Mouse (Mus musculus) intestine, embryonic 14.5 days (tissue): ENCODE data around the gene Atad5. TPM values are rescaled to one million over a fixed set of nuclear protein-coding genes. Genes with fewer than 3 reads are reported as not detected.

Source experiments
- ATAC-seq: fragments of 200-750 bp; cut with Nextera tagmentation; replicated peaks from 2 replicates; pipeline ENCODE4 v1.8.0; 2017; ENCODE audit warnings: low read depth, moderate number of reproducible peaks, moderate TSS enrichment, moderate library complexity; ENCODE audit not compliant: low FRiP score, low TSS enrichment
- DNase-seq: peaks from one replicate; pipeline ENCODE4 v3.0.0-alpha.2; 2018; ENCODE audit warnings: low spot score
- H3K27ac ChIP-seq: fragments of 300-500 bp; sonication (generic); 2 replicates; pipeline ENCODE4 v1.5.1; 2014; ENCODE audit warnings: low read depth, mild to moderate bottlenecking, control low read depth
- H3K27me3 ChIP-seq: fragments of 300-500 bp; sonication (generic); replicated peaks from 2 replicates; pipeline ENCODE4 v1.6.1; 2014; ENCODE audit warnings: low read length, control low read depth; ENCODE audit not compliant: control insufficient read depth, insufficient read depth
- H3K36me3 ChIP-seq: fragments of 300-500 bp; sonication (generic); 2 replicates; pipeline ENCODE4 v1.6.1; 2014; ENCODE audit warnings: low read length, control low read depth; ENCODE audit not compliant: control insufficient read depth, insufficient read depth
- H3K4me1 ChIP-seq: fragments of 300-500 bp; sonication (generic); replicated peaks from 2 replicates; pipeline ENCODE4 v1.6.1; 2014; ENCODE audit warnings: low read length, control low read depth, mixed read lengths; ENCODE audit not compliant: control insufficient read depth, insufficient read depth
- H3K4me2 ChIP-seq: fragments of 300-500 bp; sonication (generic); 2 replicates; pipeline ENCODE4 v1.6.1; 2014; ENCODE audit warnings: low read length
- H3K4me3 ChIP-seq: fragments of 300-500 bp; sonication (generic); 2 replicates; pipeline ENCODE4 v1.5.1; 2014; ENCODE audit warnings: low read depth, low read length, control low read depth, mixed read lengths
- H3K9ac ChIP-seq: fragments of 300-500 bp; sonication (generic); 2 replicates; pipeline ENCODE4 v1.6.1; 2014; ENCODE audit warnings: mild to moderate bottlenecking, low read length
- H3K9me3 ChIP-seq: fragments of 300-500 bp; sonication (generic); 2 replicates; pipeline ENCODE4 v1.6.1; 2016; ENCODE audit warnings: low read length, control low read depth; ENCODE audit not compliant: control insufficient read depth
- WGBS: fragments of 180-500 bp; shearing (Covaris S2); extraction: QIAGEN DNeasy Blood & Tissue Kit; methylation state at CpG from one replicate; pipeline ENCODE4 v1.1.7; 2014; 5-methylcytosine and 5-hydroxymethylcytosine counted together
- polyA plus RNA-seq: library from polyadenylated mRNA; unstranded; fragments of >200 nt; fragmentation: Nextera tagmentation; extraction: Ambion mirVana; gene quantifications from 2 replicates; pipeline ENCODE4 v1.2.1, GENCODE M21; 2014

Gene Atad5
- polyA plus RNA-seq, 1 experiment from 2014 or later = 12.3 TPM

DNA sequence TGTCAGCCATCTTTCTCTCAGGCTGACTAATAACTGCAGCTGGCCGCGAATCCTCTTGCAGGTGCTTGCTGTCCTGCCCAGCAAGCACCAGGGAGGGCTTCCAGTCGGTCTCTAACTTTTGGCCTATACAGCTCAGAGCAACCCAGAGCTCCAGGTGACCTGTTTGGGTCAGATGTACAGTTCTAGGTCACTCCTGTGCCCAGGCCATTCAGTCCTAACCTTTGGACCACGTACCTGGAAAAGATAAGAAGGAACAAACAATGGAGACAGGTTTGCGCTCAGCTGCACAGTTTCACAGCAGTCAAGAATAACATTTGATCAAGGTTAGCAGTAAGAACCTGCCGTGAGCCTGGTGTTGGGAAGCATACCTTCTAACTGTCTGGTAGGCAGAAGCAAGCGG lies 69.8 kb downstream of the Atad5 start:
- H3K4me1 ChIP-seq = no peaks in the 10 kb centered on the region
- H3K36me3 ChIP-seq = no peaks in the 10 kb centered on the region
- no peak overlapping the region for H3K4me2 ChIP-seq
- no peak overlapping the region for H3K4me3 ChIP-seq
- no peak overlapping the region for H3K27ac ChIP-seq
- H3K27me3 ChIP-seq = peaks cover 22% of the 10 kb centered on the region
- H3K9me3 ChIP-seq = no peaks in the 10 kb centered on the region
- H3K9ac ChIP-seq = no peak overlapping the region
- DNase-seq (no peak), ATAC-seq (no peak)
- WGBS = 72% methylated on average over 7 of the region's 7 CpGs

DNA sequence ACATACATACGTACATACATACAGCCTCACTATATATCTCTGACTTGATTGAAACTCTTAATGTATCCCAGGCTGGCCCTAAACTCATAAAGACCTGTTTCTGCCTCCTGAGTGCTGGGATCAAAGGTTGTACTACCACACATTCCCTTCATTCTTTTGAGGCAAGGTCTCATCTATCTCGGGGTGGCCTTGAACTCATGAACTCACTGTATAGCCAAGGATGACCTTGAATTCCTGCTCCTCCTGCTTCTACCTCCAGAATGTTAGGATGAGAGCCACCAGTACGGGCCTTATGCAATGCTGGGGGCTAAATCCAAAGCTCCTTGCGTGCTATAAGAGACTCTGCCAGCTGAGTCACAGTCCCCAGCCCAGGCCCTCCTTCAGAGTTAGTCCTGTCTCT lies 71.8 kb downstream of the Atad5 start:
- peaks cover 2% of the 10 kb centered on the region; the same call in 1 of the 2 replicates for H3K27me3 ChIP-seq
- 79% methylated on average over 4 of the region's 4 CpGs for WGBS
- no peak overlapping the region for H3K27ac ChIP-seq
- no peak for DNase-seq
- no peaks in the 10 kb centered on the region for H3K36me3 ChIP-seq
- no peak overlapping the region for H3K4me2 ChIP-seq
- no peaks in the 10 kb centered on the region for H3K4me1 ChIP-seq
- H3K4me3 ChIP-seq = no peak overlapping the region
- H3K9me3 ChIP-seq = no peaks in the 10 kb centered on the region
- ATAC-seq = no peak
- H3K9ac ChIP-seq = no peak overlapping the region

DNA sequence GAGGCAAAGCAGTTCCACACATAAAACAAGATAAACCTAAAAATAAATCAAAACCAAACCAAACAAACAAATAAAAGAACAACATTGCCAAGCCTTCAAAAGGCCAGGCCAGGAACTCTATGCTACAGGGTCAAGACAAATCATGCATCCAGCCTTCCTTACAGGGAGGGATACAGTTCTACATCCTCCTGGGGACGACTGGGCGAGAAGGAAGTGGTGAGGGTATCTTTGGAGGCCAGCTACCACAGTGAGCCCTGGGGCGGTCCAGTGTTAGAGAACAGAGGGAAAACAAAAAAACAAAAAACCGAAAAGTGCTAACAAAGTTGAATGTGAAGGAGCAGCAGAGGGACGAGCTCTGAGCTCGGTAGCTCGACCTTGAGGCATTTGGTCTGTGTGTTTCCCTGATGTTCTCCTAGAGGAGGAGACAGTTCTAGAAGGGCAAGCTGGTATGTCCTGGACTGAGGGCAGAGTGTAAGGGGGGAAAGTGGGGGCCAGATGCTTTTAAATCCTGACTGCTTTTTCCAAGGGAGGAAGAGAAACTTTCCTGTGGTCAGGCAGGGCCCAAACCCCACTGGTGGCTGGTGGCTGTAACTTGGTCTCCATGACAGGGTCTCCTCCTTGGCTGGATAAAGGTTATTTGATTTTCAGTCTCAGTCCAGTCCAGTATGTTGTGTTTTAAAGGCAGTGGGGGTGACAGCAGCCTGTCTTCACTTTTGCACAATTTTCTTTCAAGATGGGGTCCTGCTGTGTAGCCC lies 74.3 kb downstream of the Atad5 start:
- Histone ChIP-seq H3K4me3 (no peak overlapping the region), H3K4me2 (no peak overlapping the region), H3K9me3 (no peaks in the 10 kb centered on the region), H3K4me1 (no peaks in the 10 kb centered on the region), H3K27me3 (no peaks in the 10 kb centered on the region), H3K9ac (no peak overlapping the region), H3K36me3 (no peaks in the 10 kb centered on the region), H3K27ac (no peak overlapping the region)
- WGBS = 68% methylated on average over 7 of the region's 7 CpGs
- ATAC-seq (no peak), DNase-seq (no peak)

DNA sequence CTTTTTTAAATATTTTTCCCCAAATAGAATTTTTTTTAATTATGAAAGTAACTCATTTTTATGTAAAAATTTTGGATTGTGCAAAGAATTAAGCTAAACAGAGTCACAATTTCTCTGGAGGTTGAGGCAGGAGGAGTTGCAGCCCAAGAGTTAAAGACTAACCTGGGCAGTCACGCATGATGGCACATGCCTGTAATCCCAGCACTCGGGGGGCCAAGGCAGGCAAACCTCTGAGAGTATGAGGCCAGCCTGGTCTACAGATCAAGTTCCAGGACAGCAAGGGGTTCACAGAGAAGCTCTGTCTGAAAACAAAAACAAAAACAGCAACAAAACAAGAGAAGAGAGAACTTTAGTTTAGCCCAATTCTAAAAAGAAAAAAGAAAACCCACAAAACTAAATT lies 75.0 kb downstream of the Atad5 start:
- no peak overlapping the region for H3K4me2 ChIP-seq
- no peaks in the 10 kb centered on the region for H3K36me3 ChIP-seq
- H3K27me3 ChIP-seq = no peaks in the 10 kb centered on the region
- H3K9ac ChIP-seq = no peak overlapping the region
- no peaks in the 10 kb centered on the region for H3K9me3 ChIP-seq
- H3K27ac ChIP-seq = no peak overlapping the region
- DNase-seq (no peak), ATAC-seq (no peak)
- no peak overlapping the region for H3K4me3 ChIP-seq
- H3K4me1 ChIP-seq = no peaks in the 10 kb centered on the region
- WGBS = 61% methylated on average over 2 of the region's 2 CpGs

DNA sequence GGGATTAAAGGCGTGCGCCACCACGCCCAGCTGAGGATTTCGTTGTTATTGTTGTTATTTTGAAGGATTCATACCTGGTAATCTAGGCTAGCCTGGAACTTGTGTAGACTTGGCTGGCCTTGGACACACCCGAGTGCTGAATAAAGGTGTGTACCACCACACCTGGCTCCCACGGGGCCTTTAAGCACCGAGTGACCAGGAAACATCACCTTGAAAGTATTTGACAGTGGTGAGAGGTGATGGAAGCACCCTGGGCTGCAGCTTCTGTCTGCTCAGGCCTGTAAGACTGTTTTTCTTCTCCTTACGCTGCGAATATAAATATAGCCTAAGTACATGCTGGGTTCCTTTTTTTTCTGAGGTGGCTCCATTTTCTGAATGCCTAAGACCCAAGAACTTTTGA lies 78.9 kb downstream of the Atad5 start:
- Histone ChIP-seq H3K9ac (no peak overlapping the region), H3K27me3 (no peaks in the 10 kb centered on the region), H3K9me3 (no peaks in the 10 kb centered on the region), H3K36me3 (no peaks in the 10 kb centered on the region), H3K4me1 (no peaks in the 10 kb centered on the region), H3K4me2 (no peak overlapping the region), H3K27ac (no peak overlapping the region), H3K4me3 (no peak overlapping the region)
- ATAC-seq (no peak), DNase-seq (no peak)
- 87% methylated on average over 9 of the region's 9 CpGs for WGBS

DNA sequence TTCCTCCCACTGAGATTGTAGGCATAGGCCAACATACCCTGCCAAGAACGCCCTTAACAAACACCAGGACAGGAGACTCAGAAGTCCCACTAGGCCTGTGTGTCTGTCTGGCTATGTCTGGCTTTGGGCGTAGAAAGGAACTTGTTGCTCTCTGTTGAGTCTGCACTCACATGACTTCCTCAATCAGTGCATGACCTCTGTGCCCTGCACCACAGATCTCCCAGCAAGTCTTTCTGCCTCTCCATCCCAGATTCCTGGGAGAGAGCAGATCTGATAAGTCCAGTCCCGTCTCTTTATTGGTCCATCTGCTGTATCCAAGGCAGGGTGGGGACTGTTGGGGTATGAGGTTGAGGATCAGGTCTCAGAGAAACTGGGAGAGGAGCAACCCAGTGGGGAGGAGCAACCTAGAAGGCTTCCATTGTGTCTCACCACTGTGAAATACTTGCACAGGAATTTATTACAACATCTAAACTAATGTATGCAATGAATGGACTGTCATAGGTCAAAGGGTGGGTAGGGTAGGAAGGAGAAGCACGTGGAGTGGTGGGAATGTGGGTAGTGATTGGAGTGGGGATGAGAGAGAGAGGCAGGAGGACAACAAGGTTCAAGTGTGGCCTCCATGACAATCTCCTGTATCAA lies 79.5 kb downstream of the Atad5 start:
- no peak for DNase-seq
- ATAC-seq = no peak
- no peak overlapping the region for H3K4me2 ChIP-seq
- no peaks in the 10 kb centered on the region for H3K9me3 ChIP-seq
- H3K9ac ChIP-seq = no peak overlapping the region
- no peaks in the 10 kb centered on the region for H3K4me1 ChIP-seq
- H3K27ac ChIP-seq = no peak overlapping the region
- WGBS = 67% methylated on average over 4 of the region's 4 CpGs
- no peak overlapping the region for H3K4me3 ChIP-seq
- no peaks in the 10 kb centered on the region for H3K27me3 ChIP-seq
- no peaks in the 10 kb centered on the region for H3K36me3 ChIP-seq

DNA sequence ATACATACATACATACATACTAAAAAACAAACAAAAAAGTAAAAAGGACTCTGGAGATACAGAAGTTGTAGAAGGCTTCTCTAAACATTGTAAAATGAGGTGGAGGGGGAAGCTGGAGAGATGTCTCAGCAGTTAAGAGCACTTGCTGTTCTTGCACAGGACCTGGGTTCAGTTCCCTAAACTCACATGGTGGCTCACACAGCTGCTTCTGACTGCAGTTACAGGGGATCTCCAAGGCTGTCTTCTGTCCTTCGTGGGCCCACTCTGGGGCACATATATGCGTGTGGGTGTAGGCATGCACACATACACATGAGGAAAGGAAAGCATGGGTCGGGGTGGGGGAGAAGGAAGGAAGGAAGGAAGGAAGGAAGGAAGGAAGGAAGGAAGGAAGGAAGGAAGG lies 80.4 kb downstream of the Atad5 start:
- ATAC-seq (no peak), DNase-seq (no peak)
- no peak overlapping the region for H3K9ac ChIP-seq
- H3K27ac ChIP-seq = no peak overlapping the region
- no peak overlapping the region for H3K4me3 ChIP-seq
- H3K36me3 ChIP-seq = no peaks in the 10 kb centered on the region
- H3K27me3 ChIP-seq = no peaks in the 10 kb centered on the region
- H3K4me2 ChIP-seq = no peak overlapping the region
- WGBS = 70% methylated on average over 3 of the region's 3 CpGs
- H3K9me3 ChIP-seq = no peaks in the 10 kb centered on the region
- no peaks in the 10 kb centered on the region for H3K4me1 ChIP-seq

DNA sequence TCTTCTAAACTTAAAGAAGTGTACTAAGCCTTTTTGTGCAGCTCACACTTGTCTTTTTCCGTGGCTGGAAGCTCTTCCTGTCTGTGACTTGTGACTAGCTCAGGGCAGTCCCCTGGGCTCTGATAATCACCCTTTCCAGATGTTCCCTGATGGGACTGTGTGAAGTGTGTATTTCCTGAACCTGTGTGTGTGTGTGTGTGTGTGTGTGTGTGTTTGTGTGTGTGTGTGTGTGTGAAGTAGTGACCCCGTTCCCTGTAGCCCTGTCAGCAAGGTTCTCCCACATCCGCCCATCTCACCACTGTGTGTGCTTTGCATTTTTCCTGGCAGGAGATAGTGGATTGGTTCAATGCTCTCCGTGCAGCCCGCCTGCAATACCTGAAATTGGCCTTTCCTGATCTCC lies 81.2 kb downstream of the Atad5 start:
- no peak overlapping the region for H3K9ac ChIP-seq
- no peak overlapping the region for H3K27ac ChIP-seq
- ATAC-seq = no peak
- H3K9me3 ChIP-seq = no peaks in the 10 kb centered on the region
- DNase-seq = no peak
- H3K4me3 ChIP-seq = no peak overlapping the region
- WGBS = 61% methylated on average over 5 of the region's 5 CpGs
- no peaks in the 10 kb centered on the region for H3K27me3 ChIP-seq
- no peaks in the 10 kb centered on the region for H3K36me3 ChIP-seq
- H3K4me1 ChIP-seq = no peaks in the 10 kb centered on the region
- H3K4me2 ChIP-seq = no peak overlapping the region

DNA sequence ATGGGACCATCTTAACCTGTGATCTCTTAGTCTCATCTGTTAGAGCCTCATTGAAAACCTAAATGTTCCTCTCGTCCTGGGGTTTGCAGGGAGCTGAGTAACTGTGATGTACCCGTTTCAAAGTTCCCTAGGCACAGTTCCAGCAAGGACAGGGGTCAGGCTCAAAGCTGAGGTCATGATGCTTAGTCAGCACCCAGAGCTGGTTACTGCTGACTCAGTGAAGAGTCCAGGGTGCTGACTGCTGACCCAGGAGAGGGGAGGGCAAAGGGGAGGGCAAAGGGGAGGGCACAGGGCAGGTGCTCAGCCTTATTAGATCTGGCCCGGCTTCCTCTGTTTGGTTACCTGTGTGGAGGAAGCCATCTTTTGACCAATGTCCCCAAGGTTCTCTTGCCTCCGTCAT lies 82.7 kb downstream of the Atad5 start:
- no peak for DNase-seq
- Histone ChIP-seq H3K4me3 (no peak overlapping the region), H3K4me1 (no peaks in the 10 kb centered on the region), H3K27me3 (no peaks in the 10 kb centered on the region), H3K36me3 (no peaks in the 10 kb centered on the region), H3K9ac (no peak overlapping the region), H3K27ac (no peak overlapping the region), H3K4me2 (no peak overlapping the region), H3K9me3 (no peaks in the 10 kb centered on the region)
- no peak for ATAC-seq
- WGBS = 71% methylated on average over 4 of the region's 4 CpGs
